Mouse (Mus musculus): ENCODE measurements at regions not wholly inside any gene's neighbourhood (a gene's known extent, or its start where the extent isn't known, plus 50 kb on each side); places are given as distances from the start of the nearest gene placed in this dataset.

DNA sequence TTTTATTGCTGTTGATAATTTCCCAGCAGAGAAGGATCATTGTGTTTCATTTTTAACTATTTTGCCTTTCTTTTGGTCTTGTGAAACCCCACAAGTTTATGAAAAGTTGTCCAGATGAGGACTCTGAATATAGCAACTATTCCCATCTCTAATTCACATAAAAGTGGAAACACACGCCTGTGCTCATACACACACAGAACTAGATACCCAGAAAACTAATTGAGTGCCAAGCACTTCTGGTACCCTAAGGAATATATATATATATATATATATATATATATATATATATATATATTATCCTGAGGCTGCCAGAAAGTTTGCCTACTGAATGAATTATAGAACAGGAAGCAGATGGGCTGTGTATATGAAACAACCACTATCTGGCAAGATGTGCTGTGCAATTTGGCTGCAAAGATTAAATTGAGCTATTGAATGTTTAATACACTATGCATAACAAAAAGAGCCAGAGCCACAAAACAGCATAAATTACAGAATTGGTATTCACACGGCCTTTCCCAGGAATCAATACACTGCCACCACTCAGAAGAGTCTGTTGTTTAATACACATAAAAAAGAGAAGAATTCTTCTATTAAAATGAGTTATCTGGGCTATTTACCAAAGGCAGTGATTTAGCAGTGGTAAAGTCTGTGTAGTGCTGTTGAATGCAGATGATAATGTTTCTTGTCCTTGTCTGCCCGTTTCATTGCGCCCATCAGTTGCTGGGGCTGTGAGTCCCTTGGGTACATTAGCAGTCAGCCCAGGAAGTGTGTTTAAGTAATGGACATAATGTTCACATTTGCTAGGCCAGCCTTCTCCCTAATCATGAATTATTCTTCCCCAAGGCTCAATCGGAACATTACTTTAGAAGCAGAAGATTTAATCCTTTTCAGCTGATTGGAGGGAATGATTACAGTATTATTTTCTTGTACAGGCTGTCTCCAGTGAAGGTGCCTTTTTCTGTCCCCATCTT is 82.3 kb upstream of the Gm11232 start:
- Histone ChIP-seq H3K4me1 (ENCODE audit: control insufficient read depth, insufficient read depth, low read length) (no peaks in the 10 kb centered on the region), H3K9ac (replicated peaks; ENCODE audit: low read depth, low read length) (no peak overlapping the region), H3K4me3 (ENCODE audit: low read depth, low read length) (no peak overlapping the region), H3K27me3 (ENCODE audit: control insufficient read depth, insufficient read depth, low read length) (no peaks in the 10 kb centered on the region), H3K36me3 (ENCODE audit: control insufficient read depth, insufficient read depth, low read length) (no peaks in the 10 kb centered on the region), H3K4me2 (replicated peaks; ENCODE audit: low read depth, low read length) (no peak overlapping the region), H3K9me3 (ENCODE audit: control insufficient read depth, low read depth, low read length) (no peaks in the 10 kb centered on the region), H3K27ac (ENCODE audit: low read length) (no peak overlapping the region)
- no peak for ATAC-seq (ENCODE audit: insufficient number of reproducible peaks, insufficient read depth, low FRiP score, low read depth)
- 66% methylated on average over 5 of the region's 5 CpGs for WGBS

DNA sequence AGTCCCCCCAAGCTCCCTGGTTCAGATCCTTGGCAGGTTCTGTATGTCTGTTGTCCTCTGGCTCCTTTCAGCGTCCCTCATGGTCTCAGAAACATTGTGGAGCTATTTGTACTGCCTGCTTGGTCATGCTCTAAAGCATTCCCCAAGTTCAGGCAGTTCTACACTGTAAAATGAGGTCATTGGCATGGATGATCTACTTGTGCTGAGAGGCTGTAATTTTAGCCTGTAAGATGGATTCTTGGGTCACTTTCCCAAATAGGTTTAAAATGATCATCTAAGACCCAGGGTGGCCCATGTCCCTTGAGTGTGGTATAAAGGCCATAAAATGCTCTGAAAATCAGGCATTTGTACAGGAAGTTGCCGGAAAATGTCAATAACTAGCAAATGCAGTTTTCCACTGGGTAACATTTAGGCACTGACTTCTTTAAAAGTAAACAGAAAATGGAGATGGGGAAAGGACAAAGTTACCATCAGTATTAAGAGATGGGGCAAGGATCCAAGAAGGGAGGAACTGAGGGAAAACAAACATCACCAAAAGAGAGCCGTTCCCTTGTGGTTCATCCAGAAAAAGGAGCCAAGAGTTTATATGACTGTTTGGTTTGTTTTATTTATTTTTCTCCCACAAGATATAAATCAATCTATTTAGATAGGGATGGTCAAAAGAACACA is 81.5 kb upstream of the Gm11232 start:
- WGBS = 62% methylated on average over 3 of the region's 3 CpGs
- H3K27ac ChIP-seq (ENCODE audit: low read length) = no peak overlapping the region
- no peak for ATAC-seq (ENCODE audit: insufficient number of reproducible peaks, insufficient read depth, low FRiP score, low read depth)

GRCm38 (mm10) chr4:71835737-71836136 is 78.0 kb upstream of the Gm11232 start:
- Histone ChIP-seq H3K36me3 (ENCODE audit: control insufficient read depth, insufficient read depth, low read length) (no peaks in the 10 kb centered on the region), H3K9ac (replicated peaks; ENCODE audit: low read depth, low read length) (no peak overlapping the region), H3K27ac (ENCODE audit: low read length) (no peak overlapping the region), H3K4me3 (ENCODE audit: low read depth, low read length) (no peak overlapping the region), H3K4me1 (ENCODE audit: control insufficient read depth, insufficient read depth, low read length) (no peaks in the 10 kb centered on the region), H3K4me2 (replicated peaks; ENCODE audit: low read depth, low read length) (no peak overlapping the region), H3K9me3 (ENCODE audit: control insufficient read depth, low read depth, low read length) (no peaks in the 10 kb centered on the region), H3K27me3 (ENCODE audit: control insufficient read depth, insufficient read depth, low read length) (no peaks in the 10 kb centered on the region)
- ATAC-seq (ENCODE audit: insufficient number of reproducible peaks, insufficient read depth, low FRiP score, low read depth) = no peak
- WGBS = 94% methylated on average over 1 of the region's 1 CpGs

More for the DNA sequence above, 81.5 kb upstream of the Gm11232 start:
- Histone ChIP-seq H3K27me3 (ENCODE audit: control insufficient read depth, insufficient read depth, low read length) (no peaks in the 10 kb centered on the region), H3K9me3 (ENCODE audit: control insufficient read depth, low read depth, low read length) (no peaks in the 10 kb centered on the region), H3K4me1 (ENCODE audit: control insufficient read depth, insufficient read depth, low read length) (no peaks in the 10 kb centered on the region), H3K4me2 (replicated peaks; ENCODE audit: low read depth, low read length) (no peak overlapping the region), H3K36me3 (ENCODE audit: control insufficient read depth, insufficient read depth, low read length) (no peaks in the 10 kb centered on the region), H3K9ac (replicated peaks; ENCODE audit: low read depth, low read length) (no peak overlapping the region), H3K4me3 (ENCODE audit: low read depth, low read length) (no peak overlapping the region)

DNA sequence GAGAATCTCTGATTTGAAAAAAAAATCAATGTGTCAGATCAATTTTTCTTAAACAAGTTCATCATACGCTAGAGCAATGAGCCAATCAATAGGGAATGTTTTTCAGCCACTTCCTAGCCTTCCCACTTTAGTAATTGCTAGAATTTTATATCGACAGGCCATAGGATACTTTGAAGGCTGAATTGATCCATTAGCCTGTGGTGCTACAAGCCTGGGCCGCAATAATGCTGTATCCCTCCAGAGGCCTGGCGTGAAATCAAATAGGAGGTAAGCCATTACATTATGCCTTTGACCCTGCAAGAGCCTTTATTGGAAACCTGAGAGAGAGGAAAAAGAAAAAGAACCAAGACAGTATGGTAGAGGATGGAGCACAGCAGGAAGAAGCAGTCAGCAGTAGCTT is 53.7 kb upstream of the Gm11232 start:
- Histone ChIP-seq H3K27me3 (ENCODE audit: control insufficient read depth, insufficient read depth, low read length) (no peaks in the 10 kb centered on the region), H3K9ac (replicated peaks; ENCODE audit: low read depth, low read length) (no peak overlapping the region), H3K4me3 (ENCODE audit: low read depth, low read length) (no peak overlapping the region), H3K4me2 (replicated peaks; ENCODE audit: low read depth, low read length) (no peak overlapping the region), H3K36me3 (ENCODE audit: control insufficient read depth, insufficient read depth, low read length) (no peaks in the 10 kb centered on the region), H3K27ac (ENCODE audit: low read length) (no peak overlapping the region), H3K9me3 (ENCODE audit: control insufficient read depth, low read depth, low read length) (no peaks in the 10 kb centered on the region), H3K4me1 (ENCODE audit: control insufficient read depth, insufficient read depth, low read length) (no peaks in the 10 kb centered on the region)
- ATAC-seq (ENCODE audit: insufficient number of reproducible peaks, insufficient read depth, low FRiP score, low read depth) = no peak
- 85% methylated on average over 4 of the region's 4 CpGs for WGBS

DNA sequence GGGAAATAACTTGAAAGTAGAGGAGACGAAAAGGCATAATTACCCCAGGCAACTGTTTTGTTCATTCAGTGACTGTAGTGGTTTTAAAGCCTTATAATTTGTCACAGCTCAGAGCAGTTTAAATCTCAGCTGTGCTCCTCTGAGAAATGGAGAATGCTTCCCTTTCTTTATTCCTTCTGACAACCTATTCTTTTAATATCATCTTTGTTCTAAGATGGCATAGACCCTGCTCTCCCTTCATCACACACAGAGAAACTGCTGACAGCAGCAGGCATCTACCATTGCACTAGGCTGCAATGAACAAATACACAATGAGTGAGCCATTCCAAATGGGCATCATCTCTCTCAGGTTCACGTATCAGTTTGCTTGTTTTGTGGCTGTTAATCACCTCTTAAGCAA is 50.5 kb upstream of the Gm11232 start:
- Histone ChIP-seq H3K4me3 (ENCODE audit: low read depth, low read length) (no peak overlapping the region), H3K9me3 (ENCODE audit: control insufficient read depth, low read depth, low read length) (no peaks in the 10 kb centered on the region), H3K27ac (ENCODE audit: low read length) (no peak overlapping the region), H3K4me1 (ENCODE audit: control insufficient read depth, insufficient read depth, low read length) (no peaks in the 10 kb centered on the region), H3K9ac (replicated peaks; ENCODE audit: low read depth, low read length) (no peak overlapping the region), H3K27me3 (ENCODE audit: control insufficient read depth, insufficient read depth, low read length) (no peaks in the 10 kb centered on the region), H3K36me3 (ENCODE audit: control insufficient read depth, insufficient read depth, low read length) (no peaks in the 10 kb centered on the region), H3K4me2 (replicated peaks; ENCODE audit: low read depth, low read length) (no peak overlapping the region)
- ATAC-seq (ENCODE audit: insufficient number of reproducible peaks, insufficient read depth, low FRiP score, low read depth) = no peak
- WGBS = 54% methylated on average over 2 of the region's 2 CpGs
